Mouse (Mus musculus) 3T3-L1 (cell line): ENCODE measurements around the gene Lrig1.
"Not testable (repeated sequence)": the region's sequence is repeated elsewhere in the genome, so short reads cannot be mapped to it uniquely, and the experiment has no call there.

Experiments
- DNase-seq: peaks from one replicate; pipeline ENCODE4 v3.0.0-alpha.2; 2015; ENCODE audit warnings: low read depth, low spot score

Lrig1 gene

GRCm38 (mm10) chr6:94575526-94576166, 124.3 kb downstream of the Lrig1 start:
- DNase-seq, result no peak

GRCm38 (mm10) chr6:94568040-94568439, 131.9 kb downstream of the Lrig1 start:
- no peak for DNase-seq

GRCm38 (mm10) chr6:94565766-94566165, 134.2 kb downstream of the Lrig1 start:
- no peak for DNase-seq

- DNase-seq, result no peak
These were observed 136.6 kb downstream of the Lrig1 start for GRCm38 (mm10) chr6:94563203-94563940.

GRCm38 (mm10) chr6:94561346-94561745, 138.6 kb downstream of the Lrig1 start:
- peak; percentile 37 for DNase-seq

- no peak for DNase-seq
These were observed 139.1 kb downstream of the Lrig1 start for GRCm38 (mm10) chr6:94560896-94561295.

- not testable (repeated sequence) for DNase-seq
These were observed 141.4 kb downstream of the Lrig1 start for GRCm38 (mm10) chr6:94558603-94559002.
